Mouse (Mus musculus) kidney, adult 10 weeks (tissue): ENCODE results near the gene Zfp354c. TPM values are rescaled to one million over a fixed set of nuclear protein-coding genes. Genes with fewer than 3 reads are reported as not detected.

Source experiments
- polyA plus RNA-seq: library from polyadenylated mRNA; stranded (reverse); fragments of 350-450 nt; fragmentation: Illumina TruSeq; extraction: RNeasy Lipid Tissue Mini Kit (QIAGEN cat#74804); gene quantifications from one replicate; pipeline ENCODE4 v1.2.3, GENCODE M21; 2014; ENCODE audit warnings: low read depth, low replicate concordance

The Zfp354c gene
- polyA plus RNA-seq, result 7.8 TPM

DNA sequence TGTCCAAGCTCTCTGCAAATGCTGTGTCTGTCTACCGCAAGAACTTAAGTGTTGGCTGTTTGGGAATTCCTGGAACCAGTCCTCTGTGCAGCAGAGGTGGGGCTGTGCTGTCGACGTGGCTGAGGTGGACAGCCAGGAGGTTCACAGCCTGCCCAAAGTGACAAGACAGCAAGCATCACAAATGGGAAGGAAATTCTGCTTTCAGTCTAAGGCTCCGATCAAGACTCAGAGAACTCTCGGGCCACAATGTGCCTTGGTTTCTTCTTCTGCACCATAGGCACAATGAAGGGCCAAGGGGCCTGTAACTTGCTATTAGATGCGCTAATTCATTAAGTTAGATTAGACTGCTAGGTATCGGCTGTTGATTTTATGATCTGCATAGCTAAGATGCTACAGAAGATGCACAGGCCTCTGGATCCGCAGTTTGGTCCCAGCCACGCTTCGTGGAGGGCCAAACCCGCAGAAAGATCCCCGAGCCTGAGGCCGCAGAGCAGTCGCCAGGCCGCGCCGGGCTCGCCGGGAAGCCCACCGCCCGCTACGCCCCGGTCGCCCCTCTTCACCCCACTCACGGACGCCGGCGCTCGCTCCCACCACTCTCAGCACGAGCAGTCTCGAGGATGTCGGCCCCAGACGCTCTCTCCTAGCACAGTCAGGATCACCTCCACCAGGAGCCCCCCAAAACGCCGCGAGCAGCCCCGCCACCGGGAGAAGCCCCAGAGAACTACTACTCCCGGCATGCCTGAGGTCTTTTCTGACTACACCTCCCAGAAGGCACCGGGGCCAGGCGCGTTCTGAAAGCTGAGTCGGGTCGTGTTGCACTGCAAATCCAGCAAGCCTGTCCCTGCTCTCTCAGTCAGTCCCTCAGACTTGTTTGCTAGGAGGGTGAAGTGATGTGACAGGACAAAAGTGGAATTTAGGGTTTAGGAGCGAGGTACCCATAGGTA lies at the start of gene Zfp354c:
Zfp354c (minus strand) TSS at position 715 of the 944 bp plus-strand sequence.

DNA sequence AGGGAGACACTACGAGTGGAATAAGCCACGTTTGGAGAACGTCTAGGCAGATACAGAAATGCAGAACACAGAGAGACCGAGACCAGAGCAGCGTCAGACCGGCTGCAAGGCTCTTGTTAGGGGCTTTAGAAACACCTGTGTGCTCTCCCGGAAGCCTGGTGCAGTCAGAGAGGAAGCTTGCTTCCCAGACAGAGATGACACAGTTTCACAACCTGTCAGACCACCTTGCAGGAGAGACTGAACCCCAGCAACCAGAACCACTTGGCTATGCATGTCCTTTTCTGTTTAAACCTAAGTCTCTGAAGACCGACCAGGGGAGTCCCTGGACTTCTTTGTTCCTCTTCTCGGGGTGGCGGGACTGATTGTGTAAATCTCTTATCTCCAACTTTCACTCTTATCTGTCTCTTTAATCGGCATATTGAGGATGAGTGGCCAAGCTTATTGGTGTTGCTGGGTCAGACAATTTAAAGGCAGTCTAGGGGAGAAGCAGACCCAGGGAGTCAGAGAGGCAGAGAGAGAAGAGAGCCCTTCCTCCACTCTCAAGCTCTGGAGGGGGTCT lies 22.7 kb upstream of the Zfp354c start, which contains the start of gene Grm6:
Grm6 (plus strand) TSS at position 509 of the 559 bp plus-strand sequence.

DNA sequence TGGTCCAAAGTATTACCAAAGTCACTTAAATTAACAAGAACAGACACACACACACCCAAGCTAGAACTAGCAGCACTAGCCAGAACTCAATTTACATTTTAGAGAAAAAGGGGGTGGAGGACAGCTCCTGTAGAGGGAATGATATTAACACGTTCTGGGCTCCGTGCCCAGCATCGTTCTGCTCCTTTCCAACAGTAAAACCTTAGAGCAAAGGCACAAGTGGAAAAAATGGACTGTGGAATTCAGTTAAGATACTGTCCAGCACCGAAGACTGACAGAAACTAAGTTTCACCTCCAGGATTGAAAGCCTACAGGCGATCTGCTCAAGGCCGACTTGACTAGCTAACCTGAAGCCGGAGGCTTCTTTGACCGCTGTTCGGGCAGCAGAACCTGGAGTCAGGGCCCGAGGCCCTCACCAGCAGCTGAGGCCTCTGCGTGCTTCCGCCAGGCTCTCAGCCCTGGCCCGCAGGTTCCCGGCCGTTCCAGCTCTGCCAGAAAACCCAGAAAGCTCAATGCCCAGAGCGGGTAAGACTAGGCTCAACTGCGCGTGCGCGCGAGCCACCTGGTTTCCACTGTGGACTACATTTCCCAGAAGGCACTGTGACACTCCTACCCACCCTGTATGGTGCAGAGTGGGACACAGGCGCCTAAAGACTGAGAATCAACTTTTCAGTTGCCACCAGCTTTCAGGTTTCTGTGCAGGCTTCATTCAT lies 13.7 kb upstream of the Zfp354c start, which contains the start of gene Zfp879:
Zfp879 (minus strand) TSS at position 530 of the 713 bp plus-strand sequence.

Other genes with a start within 250 kb of the Zfp354c start
- gene Adamts2, start 225.6 kb downstream of the Zfp354c start, polyA plus RNA-seq, result 0.44 TPM
- 1.5 TPM for gene Zfp879, start 13.8 kb upstream of the Zfp354c start, polyA plus RNA-seq
- gene Grm6, start 23.0 kb upstream of the Zfp354c start, polyA plus RNA-seq, result not detected
- 4.7 TPM for gene Zfp454, start 59.9 kb upstream of the Zfp354c start, polyA plus RNA-seq
- 17.0 TPM for gene Zfp2, start 88.4 kb upstream of the Zfp354c start, polyA plus RNA-seq
- 6.5 TPM for gene Zfp354b, start 103.9 kb upstream of the Zfp354c start, polyA plus RNA-seq
- gene 4933414I15Rik, start 116.0 kb upstream of the Zfp354c start, polyA plus RNA-seq, result not detected
- not detected for gene Prop1, start 126.0 kb upstream of the Zfp354c start, polyA plus RNA-seq
- not detected for gene Olfr1378, start 138.8 kb upstream of the Zfp354c start, polyA plus RNA-seq
- gene Olfr1377, start 154.2 kb upstream of the Zfp354c start, polyA plus RNA-seq, result not detected
- gene Olfr51, start 175.9 kb upstream of the Zfp354c start, polyA plus RNA-seq, result not detected
- gene Olfr54, start 186.5 kb upstream of the Zfp354c start, polyA plus RNA-seq, result not detected
- gene Olfr1375, start 220.4 kb upstream of the Zfp354c start, polyA plus RNA-seq, result not detected
- gene Zfp354a, start 231.5 kb upstream of the Zfp354c start, polyA plus RNA-seq, result 22.0 TPM